Mouse (Mus musculus): ENCODE measurements around the gene Alox8.

GRCm38 (mm10) chr11:69148451-69148960 is 49.1 kb downstream of the Alox8 start:
- TF ChIP-seq ZC3H11A (IDR thresholded peaks at IDR 0.05; ENCODE audit: borderline replicate concordance, low read depth, low read length) (no peak), MAFK (IDR thresholded peaks at IDR 0.05; ENCODE audit: insufficient read depth, low read depth, low read length) (no peak), HCFC1 (IDR thresholded peaks at IDR 0.05; ENCODE audit: borderline replicate concordance, insufficient read depth, low read length) (no peak), ZNF384 (IDR thresholded peaks at IDR 0.05; ENCODE audit: low read depth, low read length) (no peak)

Measured in ES-E14 (cell line).